Mouse (Mus musculus) MEL (cell line): ENCODE results near the gene Reep6. TPM values are rescaled to one million over a fixed set of nuclear protein-coding genes. Genes with fewer than 3 reads are reported as not detected.

ENCODE experiments used
- DNase-seq: peaks from one replicate; pipeline ENCODE4 v3.0.0; 2011; ENCODE audit warnings: low read depth, low spot score
- H3K27ac ChIP-seq: 2 replicates; pipeline ENCODE4 v1.5.1; 2012; ENCODE audit warnings: low read depth, mild to moderate bottlenecking, control low read depth, low read length, moderate library complexity; ENCODE audit not compliant: control insufficient read depth
- H3K27me3 ChIP-seq, 2 experiments: fragments of 150-350 bp in 1 of 2; sonication (generic) in 1 of 2; 2 replicates each; pipeline ENCODE4 v1.6.1; 2012; ENCODE audit warnings: low read length in 2 of 2, mild to moderate bottlenecking in 2 of 2, improper control_type of control experiment in 1 of 2, moderate library complexity in 1 of 2; ENCODE audit not compliant: insufficient read depth in 2 of 2, control insufficient read depth in 1 of 2
- H3K36me3 ChIP-seq, 2 experiments: 2 replicates each; pipeline ENCODE4 v1.6.1; 2012 to 2014; ENCODE audit warnings: low read length in 2 of 2, improper control_type of control experiment in 1 of 2, inconsistent platforms in 1 of 2, mild to moderate bottlenecking in 1 of 2; ENCODE audit not compliant: insufficient read depth in 2 of 2, control insufficient read depth in 1 of 2
- H3K4me1 ChIP-seq, 2 experiments: fragments of 150-350 bp in 1 of 2; sonication (generic) in 1 of 2; 2 replicates each; pipeline ENCODE4 v1.6.1; 2012; ENCODE audit warnings: low read length in 2 of 2, improper control_type of control experiment in 1 of 2, mild to moderate bottlenecking in 1 of 2; ENCODE audit not compliant: insufficient read depth in 2 of 2, control insufficient read depth in 1 of 2
- H3K4me3 ChIP-seq, 2 experiments: fragments of 150-350 bp in 1 of 2; sonication (generic) in 1 of 2; 2 replicates each; pipeline ENCODE4 v1.5.1; 2012; ENCODE audit warnings: low read depth in 2 of 2, low read length in 2 of 2, mild to moderate bottlenecking in 2 of 2, moderate library complexity in 2 of 2, control low read depth in 1 of 2, improper control_type of control experiment in 1 of 2; ENCODE audit not compliant: control insufficient read depth in 1 of 2, insufficient read depth in 1 of 2
- H3K79me2 ChIP-seq: 2 replicates; pipeline ENCODE4 v1.6.1; 2012; ENCODE audit warnings: mild to moderate bottlenecking, low read length, moderate library complexity; ENCODE audit not compliant: control insufficient read depth, poor library complexity, insufficient read depth
- H3K9ac ChIP-seq: 2 replicates; pipeline ENCODE4 v1.6.1; 2012; ENCODE audit warnings: low read depth, mild to moderate bottlenecking, control low read depth, low read length, moderate library complexity; ENCODE audit not compliant: control insufficient read depth, poor library complexity, severe bottlenecking
- H3K9me3 ChIP-seq: fragments of 150-350 bp; sonication (generic); replicated peaks from 2 replicates; pipeline ENCODE4 v1.6.1; 2012; ENCODE audit warnings: mild to moderate bottlenecking, low read length, improper control_type of control experiment, moderate library complexity; ENCODE audit not compliant: insufficient read depth
- BHLHE40 ChIP-seq: IDR thresholded peaks from 2 replicates; pipeline ENCODE4 v1.6.1; 2012; ENCODE audit warnings: low read depth, mild to moderate bottlenecking, inconsistent platforms, low read length, improper control_type of control experiment, borderline replicate concordance
- CHD1 ChIP-seq: IDR thresholded peaks from 2 replicates; pipeline ENCODE4 v1.6.1; 2012; ENCODE audit warnings: low read depth, mild to moderate bottlenecking, inconsistent platforms, low read length, improper control_type of control experiment
- CHD2 ChIP-seq: IDR thresholded peaks from 2 replicates; pipeline ENCODE4 v1.6.1; 2011; ENCODE audit warnings: low read length, improper control_type of control experiment
- CTCF ChIP-seq, 3 experiments: IDR thresholded peaks in 2 of 3; conservative IDR thresholded peaks in 1 of 3; 2 replicates each; pipeline ENCODE4 v1.5.1; 2011 to 2012; ENCODE audit warnings: low read length in 3 of 3, low read depth in 2 of 3, mild to moderate bottlenecking in 2 of 3, improper control_type of control experiment in 1 of 3, inconsistent platforms in 1 of 3, mixed read lengths in 1 of 3, moderate library complexity in 1 of 3; ENCODE audit not compliant: control insufficient read depth in 1 of 3, insufficient read depth in 1 of 3, poor library complexity in 1 of 3, severe bottlenecking in 1 of 3
- E2F4 ChIP-seq: IDR thresholded peaks from 2 replicates; pipeline ENCODE4 v1.6.1; 2011; ENCODE audit warnings: low read depth, low read length, improper control_type of control experiment, borderline replicate concordance
- ETS1 ChIP-seq: IDR thresholded peaks from 2 replicates; pipeline ENCODE4 v1.6.1; 2012; ENCODE audit warnings: low read depth, mild to moderate bottlenecking, inconsistent platforms, low read length, improper control_type of control experiment, moderate library complexity
- HCFC1 ChIP-seq: IDR thresholded peaks from 2 replicates; pipeline ENCODE4 v1.6.1; 2012; ENCODE audit warnings: low read depth, mild to moderate bottlenecking, inconsistent platforms, low read length, improper control_type of control experiment, moderate library complexity
- MAFK ChIP-seq: IDR thresholded peaks from 2 replicates; pipeline ENCODE4 v1.6.1; 2011; ENCODE audit warnings: low read depth, mild to moderate bottlenecking, low read length, improper control_type of control experiment, borderline replicate concordance
- MAZ ChIP-seq: IDR thresholded peaks from 2 replicates; pipeline ENCODE4 v1.6.1; 2012; ENCODE audit warnings: low read depth, mild to moderate bottlenecking, inconsistent platforms, low read length, improper control_type of control experiment
- MEF2A ChIP-seq: IDR thresholded peaks from 2 replicates; pipeline ENCODE4 v1.6.1; 2014; ENCODE audit warnings: low read depth, mild to moderate bottlenecking, inconsistent platforms, low read length, improper control_type of control experiment; ENCODE audit not compliant: poor library complexity, insufficient replicate concordance, severe bottlenecking; ENCODE audit errors: extremely low read depth
- MYB ChIP-seq: IDR thresholded peaks from 2 replicates; pipeline ENCODE4 v1.6.1; 2011; ENCODE audit warnings: mild to moderate bottlenecking, low read depth, low read length, improper control_type of control experiment
- MYC ChIP-seq: IDR thresholded peaks from 2 replicates; pipeline ENCODE4 v1.6.1; 2011; ENCODE audit warnings: low read depth, mild to moderate bottlenecking, low read length, improper control_type of control experiment, moderate library complexity
- NELFE ChIP-seq: IDR thresholded peaks from 2 replicates; pipeline ENCODE4 v1.6.1; 2011; ENCODE audit warnings: low read depth, low read length, improper control_type of control experiment
- POLR2AphosphoS2 ChIP-seq: IDR thresholded peaks from 2 replicates; pipeline ENCODE4 v1.6.1; 2011; ENCODE audit warnings: low read length, improper control_type of control experiment
- RAD21 ChIP-seq: IDR thresholded peaks from 2 replicates; pipeline ENCODE4 v1.6.1; 2011; ENCODE audit warnings: mild to moderate bottlenecking, low read depth, low read length, improper control_type of control experiment
- TAL1 ChIP-seq: IDR thresholded peaks from 2 replicates; pipeline ENCODE4 v1.6.1; 2012; ENCODE audit warnings: mild to moderate bottlenecking, inconsistent platforms, low read length, moderate library complexity, mixed read lengths
- UBTF ChIP-seq: IDR thresholded peaks from 2 replicates; pipeline ENCODE4 v1.6.1; 2012; ENCODE audit warnings: low read depth, mild to moderate bottlenecking, inconsistent platforms, low read length, improper control_type of control experiment, moderate library complexity, borderline replicate concordance; ENCODE audit not compliant: insufficient read depth
- USF2 ChIP-seq, 2 experiments: IDR thresholded peaks; 2 replicates each; pipeline ENCODE4 v1.6.1; 2011 to 2012; ENCODE audit warnings: improper control_type of control experiment in 2 of 2, low read length in 2 of 2, borderline replicate concordance in 1 of 2, inconsistent platforms in 1 of 2, low read depth in 1 of 2, mild to moderate bottlenecking in 1 of 2; ENCODE audit not compliant: insufficient read depth in 1 of 2
- ZMIZ1 ChIP-seq: IDR thresholded peaks from 2 replicates; pipeline ENCODE4 v1.6.1; 2012; ENCODE audit warnings: low read depth, mild to moderate bottlenecking, inconsistent platforms, low read length, improper control_type of control experiment, moderate library complexity
- ZNF384 ChIP-seq: IDR thresholded peaks from 2 replicates; pipeline ENCODE4 v1.6.1; 2012; ENCODE audit warnings: low read depth, mild to moderate bottlenecking, inconsistent platforms, low read length, improper control_type of control experiment
- polyA plus RNA-seq, 2 experiments: library from polyadenylated mRNA; stranded (reverse) in 1 of 2; unstranded in 1 of 2; fragments of >175 nt in 1 of 2; fragments of >200 nt in 1 of 2; gene quantifications; 2 replicates each; pipeline versions ENCODE4 v1.2.1 to v1.2.4; 2012; ENCODE audit warnings: low replicate concordance in 2 of 2, low read depth in 1 of 2; ENCODE audit not compliant: insufficient read length in 2 of 2, insufficient read depth in 1 of 2, missing spikeins in 1 of 2
- total RNA-seq: library from RNA; depleted of rRNA; stranded (reverse); fragments of 300-350 nt; gene quantifications from 2 replicates; pipeline ENCODE4 v1.2.3, GENCODE M21; 2012

The Reep6 gene
- total and polyA plus RNA-seq, 3 experiments: 3.2 to 27.9 TPM; not detected in 1

GRCm38 (mm10) chr10:80371411-80371966 is 41.7 kb downstream of the Reep6 start (continued):
- TF ChIP-seq BHLHE40: peak; percentile 65; the same call in 1 of the 2 replicates

DNA sequence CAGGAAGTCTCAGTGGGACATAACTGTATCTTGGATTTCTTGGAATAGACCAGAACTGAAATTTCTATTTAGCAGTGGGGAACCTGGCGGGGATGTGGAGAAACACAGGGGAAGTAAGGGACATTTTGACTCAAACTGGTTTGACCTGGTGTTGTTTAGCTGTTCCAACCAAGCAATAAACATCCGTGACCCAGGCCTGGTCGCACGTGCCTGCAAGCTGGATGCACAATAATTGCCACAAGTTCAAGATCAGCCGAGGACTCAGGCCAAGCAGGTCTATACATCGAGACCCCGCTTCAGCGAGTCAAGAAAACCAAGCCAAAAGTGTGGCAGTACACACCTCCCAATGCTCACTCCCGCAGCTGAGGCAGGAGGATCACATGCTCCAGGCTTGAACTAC is 42.2 kb downstream of the Reep6 start:
- Histone ChIP-seq H3K4me1 (peaks cover 0 to 7% of the 10 kb centered on the region in 2 experiments; a peak in 1 of 4 replicates), H3K27me3 (no peaks in the 10 kb centered on the region), H3K79me2 (no peaks in the 10 kb centered on the region), H3K27ac (peak overlapping the region; percentile 8; the same call in 1 of the 2 replicates), H3K36me3 (no peaks in the 10 kb centered on the region), H3K9ac (peak overlapping the region; percentile 30), H3K9me3 (no peaks in the 10 kb centered on the region), H3K4me3 (peak overlapping the region; percentile 56 to 73)
- peak; percentile 39 for DNase-seq
- TF ChIP-seq MYC (0 out of 2 replicates have a peak, but pooled peaks have one; percentile 63), BHLHE40 (peak; percentile 59; the same call in 1 of the 2 replicates), CHD2 (no peak)

DNA sequence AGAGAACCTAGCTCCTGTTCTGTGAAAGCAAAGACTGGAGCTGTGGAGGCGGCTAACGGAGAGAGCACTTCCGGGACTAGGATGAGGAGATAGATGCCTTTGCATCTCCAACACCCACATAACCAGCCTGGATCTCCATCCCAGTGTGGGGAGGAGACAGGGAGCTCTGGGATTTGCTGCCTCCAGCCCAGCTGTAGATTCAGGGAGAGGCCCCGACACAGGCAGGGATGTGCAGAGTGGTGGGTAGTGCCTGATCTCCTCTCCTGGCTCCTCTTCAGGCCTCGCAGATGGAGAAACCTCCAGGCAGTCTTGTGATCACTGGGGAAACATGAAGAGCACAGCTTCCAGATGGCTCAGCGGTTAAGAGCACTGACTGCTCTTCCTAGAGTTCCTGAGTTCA is 43.0 kb downstream of the Reep6 start:
- Histone ChIP-seq H3K79me2 (no peaks in the 10 kb centered on the region), H3K9me3 (no peaks in the 10 kb centered on the region), H3K36me3 (no peaks in the 10 kb centered on the region), H3K27me3 (no peaks in the 10 kb centered on the region), H3K27ac (no peak overlapping the region), H3K4me1 (peaks cover 0 to 7% of the 10 kb centered on the region in 2 experiments; a peak in 1 of 4 replicates), H3K4me3 (no peak overlapping the region), H3K9ac (peak overlapping the region; percentile 30)
- DNase-seq: no peak
- TF ChIP-seq ZNF384 (no peak), TAL1 (no peak), MYC (no peak), CHD2 (no peak)

GRCm38 (mm10) chr10:80374063-80374462 is 44.3 kb downstream of the Reep6 start:
- Histone ChIP-seq H3K4me1 (peaks cover 0 to 7% of the 10 kb centered on the region in 2 experiments; a peak in 1 of 4 replicates), H3K79me2 (no peaks in the 10 kb centered on the region), H3K36me3 (no peaks in the 10 kb centered on the region), H3K27ac (no peak overlapping the region), H3K9ac (no peak overlapping the region; the same call in 1 of the 2 replicates), H3K4me3 (no peak overlapping the region), H3K27me3 (no peaks in the 10 kb centered on the region), H3K9me3 (no peaks in the 10 kb centered on the region)
- DNase-seq: peak; percentile 90
- TF ChIP-seq HCFC1: peak; percentile 39; the same call in 1 of the 2 replicates
- TF ChIP-seq CHD1: no peak
- TF ChIP-seq POLR2AphosphoS2: no peak
- TF ChIP-seq ETS1: no peak
- TF ChIP-seq MAFK: no peak
- 0 out of 2 replicates have a peak, but pooled peaks have one; percentile 60 for TF ChIP-seq MYC
- TF ChIP-seq ZMIZ1: no peak
- peak; percentile 96 for TF ChIP-seq RAD21
- no peak for TF ChIP-seq E2F4
- TF ChIP-seq MAZ: peak; percentile 78; the same call in 1 of the 2 replicates
- no peak for TF ChIP-seq MYB
- no peak for TF ChIP-seq NELFE
- TF ChIP-seq BHLHE40: 0 out of 2 replicates have a peak, but pooled peaks have one; percentile 40
- TF ChIP-seq MEF2A: no peak
- TF ChIP-seq CTCF (IDR thresholded peaks at IDR 0.05 in 2 of 3, conservative IDR thresholded peaks at IDR 0.05 in 1 of 3; ENCODE audit: control insufficient read depth in 1 of 3, insufficient read depth in 1 of 3, low read depth in 2 of 3, low read length in 3 of 3, poor library complexity in 1 of 3, severe bottlenecking in 1 of 3): peak; percentile 75 to 93 (median 81)
- TF ChIP-seq UBTF: no peak
- no peak for TF ChIP-seq USF2 (IDR thresholded peaks at IDR 0.05; ENCODE audit: borderline replicate concordance in 1 of 2, insufficient read depth in 1 of 2, low read depth in 1 of 2, low read length in 2 of 2)
